1 mouse cellular context compared by ENCODE assay signal in the genomic region with DNA sequence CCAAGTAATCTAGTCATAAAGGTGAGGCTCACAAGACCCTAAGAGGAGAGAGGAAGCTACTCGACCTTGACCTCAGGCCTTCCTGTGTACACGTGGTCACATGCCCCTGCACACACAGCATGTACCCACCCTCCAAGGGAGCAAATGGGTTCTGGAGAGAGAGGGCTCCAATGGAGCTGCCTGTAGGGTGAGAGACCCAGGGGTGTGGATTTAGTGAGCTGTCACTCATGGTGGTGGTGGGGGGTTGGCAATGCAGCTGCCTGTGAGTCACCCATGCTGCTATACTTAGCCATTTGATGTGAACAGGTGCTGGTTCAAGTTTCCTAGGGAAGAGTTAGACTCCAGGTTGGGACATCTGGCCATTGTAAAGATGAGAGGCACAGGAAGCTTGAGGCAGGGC.
A peak's percentile ranks its signal among the peaks of the same experiment; 100 is the strongest.
TF ChIP-seq lines count a peak whose summit lies in the region.

No protein-coding gene starts in this region.

TF ChIP-seq in CH12.LX, 34 proteins besides CTCF, POLR2A, EP300 and RAD21:
- TF ChIP-seq MEF2A (IDR thresholded peaks at IDR 0.05; ENCODE audit: borderline replicate concordance, low read depth, low read length) (peak; percentile 79; the same call in 1 of the 2 replicates), TCF12 (IDR thresholded peaks at IDR 0.05; ENCODE audit: low read depth, low read length) (peak; percentile 65; the same call in 1 of the 2 replicates), MYC (IDR thresholded peaks at IDR 0.05; ENCODE audit: low read depth, low read length) (no peak), MAFK (IDR thresholded peaks at IDR 0.05; ENCODE audit: insufficient replicate concordance, low read length) (no peak), ETS1 (conservative IDR thresholded peaks at IDR 0.05; ENCODE audit: low read depth, low read length) (peak; percentile 67)
